Mouse (Mus musculus): ENCODE measurements around the gene Vax2.

Vax2 gene

DNA sequence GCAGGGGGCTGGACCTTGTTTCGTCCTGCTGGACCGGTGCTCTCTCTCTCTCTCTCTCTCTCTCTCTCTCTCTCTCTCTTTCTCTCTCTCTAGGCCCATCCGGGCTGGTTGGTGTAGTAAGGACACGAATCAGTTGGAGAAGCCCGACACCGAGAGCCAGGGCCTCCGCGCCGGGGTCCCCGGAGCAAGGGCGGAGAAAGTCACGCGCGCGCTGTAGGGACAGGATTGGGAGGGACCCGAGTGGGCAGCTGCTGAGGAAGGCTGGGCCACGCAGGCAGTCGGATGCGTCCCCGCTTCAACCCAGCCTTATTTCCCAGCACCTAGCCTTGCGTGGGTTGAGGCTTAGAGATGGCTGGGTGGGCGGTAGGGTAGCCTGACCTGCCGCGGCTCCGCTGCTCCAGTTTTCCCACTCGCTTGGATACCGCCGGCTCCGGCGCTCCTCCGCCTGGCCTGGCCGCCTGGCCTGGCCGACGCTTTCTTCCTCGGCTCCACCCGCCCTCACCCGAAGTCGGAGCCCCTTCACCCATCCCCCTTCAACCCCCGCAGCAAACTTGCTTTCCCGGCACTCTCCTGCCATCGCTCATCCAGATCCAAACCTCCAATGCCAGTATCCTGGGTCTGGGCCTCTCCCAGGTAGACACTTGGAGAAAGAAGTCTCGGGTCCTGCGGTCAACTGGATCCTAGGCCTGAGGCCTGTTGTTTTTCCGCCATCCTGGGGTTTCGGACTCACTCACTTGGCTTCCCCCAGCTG, 836 bp downstream of the Vax2 start:
- DNase-seq (ENCODE audit: low read depth in 1 of 2, low spot score in 2 of 2) = no peak

DNA sequence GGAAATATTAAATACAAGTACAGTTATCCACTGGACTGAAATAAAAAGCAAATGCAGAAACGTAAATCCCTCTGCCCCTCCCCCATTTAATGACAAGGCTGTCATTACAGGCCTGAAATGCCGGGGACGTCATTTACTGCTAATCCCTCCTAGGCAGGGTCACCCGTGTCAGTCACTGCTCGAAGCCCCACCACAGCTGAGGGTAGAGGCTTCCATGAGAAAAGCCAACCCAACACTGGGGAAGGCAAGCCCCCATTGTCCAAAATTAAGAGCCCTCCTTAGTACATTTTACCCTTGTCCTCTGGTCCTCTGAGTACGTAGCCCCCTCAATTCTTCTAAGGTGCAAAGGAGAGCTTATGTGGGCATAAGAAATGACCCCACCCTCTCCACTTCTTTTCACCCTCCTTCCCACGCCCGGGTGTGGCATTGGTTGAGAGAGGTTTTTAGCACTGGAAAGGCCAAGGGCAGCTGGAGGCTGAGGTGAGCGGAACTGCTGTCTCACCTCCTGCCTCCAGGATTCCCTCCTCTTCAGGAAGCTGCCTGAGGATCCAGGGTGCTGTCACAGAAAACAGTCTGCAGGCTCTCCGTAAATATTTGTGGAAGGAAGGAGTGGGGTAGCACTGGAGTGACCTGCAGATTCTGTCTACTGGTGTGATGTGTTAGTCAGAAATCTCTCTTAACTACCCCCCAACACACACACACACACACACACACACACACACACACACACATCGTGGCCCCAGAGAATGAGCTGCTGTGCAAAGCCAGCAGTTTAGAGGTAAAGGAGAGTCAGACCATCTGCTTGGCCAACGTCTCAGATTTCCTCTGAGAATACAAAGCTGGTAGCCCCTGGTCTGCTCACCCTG, 2.4 kb downstream of the Vax2 start:
- DNase-seq (ENCODE audit: low read depth in 1 of 2, low spot score in 2 of 2) = no peak

DNA sequence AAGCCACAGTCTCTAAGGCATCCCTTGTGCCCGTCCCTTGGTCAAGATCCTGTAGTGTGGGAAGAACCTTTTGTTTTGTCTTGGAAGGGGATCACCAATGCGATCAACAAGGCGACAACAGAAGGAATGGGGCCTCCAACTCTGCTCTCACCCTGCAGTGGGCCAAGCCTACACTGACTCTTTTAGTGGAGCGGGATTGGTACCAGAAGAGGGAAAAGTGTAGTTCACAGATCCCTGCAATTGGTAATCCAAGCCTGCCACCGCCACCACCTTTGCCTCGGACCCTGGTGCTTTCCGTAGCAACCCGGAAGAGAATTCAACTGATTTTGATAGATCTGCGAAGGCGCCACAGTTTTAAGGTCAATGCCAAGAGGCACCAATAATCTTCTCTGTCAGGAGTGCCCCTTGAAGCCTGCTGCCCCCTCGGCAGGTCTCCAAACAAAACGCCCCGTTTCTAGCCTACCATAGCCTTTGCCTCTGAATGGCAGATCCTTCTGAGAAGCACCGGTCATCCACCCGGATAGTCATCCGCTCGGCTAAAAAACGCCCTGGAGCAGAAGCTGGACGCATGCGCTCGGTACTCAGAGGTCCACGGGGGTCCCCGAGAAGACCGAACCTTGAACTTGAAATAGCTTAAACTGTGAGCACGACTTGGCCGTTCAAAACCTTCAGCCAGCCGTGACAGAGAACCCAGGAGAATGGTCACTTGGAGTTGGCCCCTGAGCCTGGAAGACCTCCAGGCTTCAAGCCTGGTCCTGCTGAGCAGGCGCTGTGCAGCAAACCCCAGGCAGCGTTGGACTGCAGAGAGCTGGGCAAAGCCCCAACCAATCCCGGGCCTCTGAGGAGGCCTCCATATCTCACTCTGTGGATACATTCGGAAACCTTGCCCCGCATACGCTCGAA, 3.4 kb downstream of the Vax2 start:
- no peak for DNase-seq (ENCODE audit: low read depth in 1 of 2, low spot score in 2 of 2)

DNA sequence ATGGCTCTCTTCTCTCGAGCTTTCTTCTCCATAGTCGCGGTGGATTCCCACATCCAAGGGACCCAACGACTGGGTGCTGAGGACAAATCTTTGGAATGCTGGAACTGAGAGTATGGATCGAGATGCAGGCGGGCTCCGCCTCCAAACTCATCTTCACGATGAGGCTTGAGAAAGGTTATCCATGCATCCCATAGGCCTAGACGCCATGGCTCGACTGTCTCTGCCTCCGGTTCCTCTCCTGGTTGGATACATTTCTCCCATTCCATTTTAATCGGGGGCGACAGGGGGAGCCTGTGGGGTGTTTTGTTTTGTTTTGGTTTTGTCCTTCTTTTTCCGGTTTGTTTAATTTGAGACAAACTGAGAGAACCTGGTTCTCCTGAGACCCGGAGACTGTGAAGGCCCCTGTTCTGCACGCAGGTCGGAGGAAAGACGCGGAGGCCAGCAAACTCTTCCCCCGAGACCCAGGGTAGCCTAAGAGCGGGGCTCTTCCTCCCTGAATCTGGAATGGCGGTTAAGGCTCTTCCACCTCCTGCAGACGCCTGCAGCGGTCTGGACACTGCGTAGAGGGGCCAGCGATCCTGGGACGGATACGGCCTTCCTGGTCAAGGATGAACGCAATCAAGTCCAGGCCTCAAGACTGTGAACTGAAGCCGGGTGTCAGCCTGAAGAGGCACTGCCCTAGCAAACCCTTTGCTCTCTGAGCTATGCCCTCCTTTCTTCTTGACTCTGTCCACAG, 4.6 kb downstream of the Vax2 start:
- no peak for DNase-seq (ENCODE audit: low read depth in 1 of 2, low spot score in 2 of 2)

DNA sequence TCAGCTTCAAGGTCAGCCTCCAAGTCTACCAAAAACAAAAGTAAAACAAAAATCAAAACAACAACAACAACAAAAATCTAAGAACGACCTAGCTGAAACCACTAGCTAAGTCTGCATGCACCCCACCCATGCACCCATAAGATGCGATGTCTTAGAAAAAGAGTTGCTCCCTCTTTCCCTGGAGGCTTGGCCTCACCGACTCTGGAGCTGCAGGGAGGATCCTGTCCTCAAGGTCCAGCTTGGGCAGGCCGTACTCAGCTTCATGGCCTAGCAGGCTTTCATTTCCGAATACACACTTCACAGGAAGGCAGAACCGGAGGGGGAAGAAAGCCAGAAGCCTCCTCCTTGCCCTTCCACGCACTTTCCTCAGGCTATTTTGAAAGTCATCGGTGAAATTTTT, 6.0 kb downstream of the Vax2 start:
- DNase-seq (ENCODE audit: low read depth in 1 of 2, low spot score in 2 of 2) = no peak

DNA sequence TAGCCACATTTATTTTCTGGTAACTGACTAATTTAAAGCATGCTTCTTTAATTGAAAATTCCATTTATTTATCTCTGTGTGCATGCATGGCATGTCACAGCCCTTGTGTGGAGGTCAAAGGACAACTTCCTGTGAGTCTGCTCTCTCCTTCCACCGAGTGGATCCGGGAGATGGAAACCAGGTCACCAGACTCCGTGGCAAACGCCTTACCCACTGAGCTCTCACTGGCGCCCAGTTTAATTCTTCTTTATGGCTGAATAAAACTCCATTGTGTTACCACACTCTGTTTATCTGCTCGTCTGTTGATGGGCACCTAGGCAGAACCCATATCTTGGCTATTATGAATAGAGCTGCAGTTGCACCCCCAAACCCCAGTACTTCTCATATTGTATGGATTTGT, 11.5 kb downstream of the Vax2 start:
- DNase-seq (ENCODE audit: low read depth in 1 of 2, low spot score in 2 of 2) = no peak

DNA sequence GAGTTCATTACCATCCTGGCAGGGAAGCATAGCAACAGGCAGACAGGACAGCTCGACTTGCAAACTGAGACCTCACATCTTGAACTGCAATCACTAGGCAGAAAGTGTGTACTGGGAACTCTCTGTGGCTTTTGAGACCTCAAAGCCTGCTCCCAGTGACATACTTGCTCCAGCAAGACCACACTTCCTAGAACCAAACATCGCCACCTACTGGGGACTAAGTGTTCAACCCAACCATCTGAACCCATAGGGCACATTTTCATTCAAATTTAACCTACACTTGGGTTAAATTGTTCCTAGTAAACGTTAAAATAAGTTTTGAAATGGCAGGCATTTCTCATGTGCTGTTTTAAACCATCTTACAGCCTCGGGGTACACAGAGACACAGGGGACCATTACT, 16.1 kb downstream of the Vax2 start:
- DNase-seq (ENCODE audit: low read depth in 1 of 2, low spot score in 2 of 2) = no peak

DNA sequence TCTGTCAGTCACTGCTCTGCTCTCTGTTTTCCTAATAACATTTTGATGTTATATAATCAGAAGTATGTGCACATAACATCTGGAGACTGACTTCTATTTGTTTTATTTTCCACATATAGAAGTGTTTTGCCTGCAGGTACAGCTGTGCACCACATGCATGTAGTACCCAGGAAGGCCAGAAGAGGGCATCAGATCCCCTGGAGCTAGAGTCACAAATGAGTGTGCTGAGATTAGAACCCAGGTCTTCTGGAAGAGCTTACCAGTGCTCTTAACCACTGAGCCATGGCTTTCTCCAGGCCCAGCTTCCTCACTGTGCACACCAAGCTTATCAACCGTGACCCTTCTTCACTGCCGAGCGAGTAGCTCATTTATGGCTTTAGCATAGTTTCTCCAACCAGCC, 17.4 kb downstream of the Vax2 start:
- no peak for DNase-seq (ENCODE audit: low read depth in 1 of 2, low spot score in 2 of 2)

DNA sequence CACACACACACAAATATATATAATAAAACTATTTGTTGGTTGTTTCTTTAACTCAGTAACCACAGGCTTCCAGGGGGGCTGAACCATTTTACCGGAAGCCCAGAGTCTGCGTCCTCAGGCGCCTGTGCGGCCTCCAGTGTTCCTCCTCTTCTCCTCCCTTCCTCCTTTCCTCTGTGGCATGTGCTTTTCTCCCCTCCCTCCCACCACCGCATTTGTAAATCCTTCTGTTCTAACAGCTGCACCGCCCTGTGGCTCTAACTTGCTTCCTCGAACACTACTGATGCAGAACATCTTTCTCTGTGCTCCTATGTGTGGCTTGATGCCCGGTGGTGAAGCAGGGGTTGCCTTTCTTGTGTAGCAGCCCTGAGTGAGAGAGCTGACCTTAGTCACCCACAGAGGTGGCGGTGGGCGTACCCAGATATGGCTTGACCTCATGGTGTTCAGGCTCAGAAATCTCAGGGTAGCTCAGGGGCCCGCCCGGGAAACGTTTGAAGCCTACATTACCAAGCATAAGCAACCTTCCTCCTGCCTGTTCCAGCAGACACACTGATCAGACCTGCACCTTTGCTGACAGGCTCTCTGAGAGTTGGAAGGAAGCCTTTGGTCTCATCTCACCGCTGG, 18.4 kb downstream of the Vax2 start:
- no peak for DNase-seq (ENCODE audit: low read depth in 1 of 2, low spot score in 2 of 2)

DNA sequence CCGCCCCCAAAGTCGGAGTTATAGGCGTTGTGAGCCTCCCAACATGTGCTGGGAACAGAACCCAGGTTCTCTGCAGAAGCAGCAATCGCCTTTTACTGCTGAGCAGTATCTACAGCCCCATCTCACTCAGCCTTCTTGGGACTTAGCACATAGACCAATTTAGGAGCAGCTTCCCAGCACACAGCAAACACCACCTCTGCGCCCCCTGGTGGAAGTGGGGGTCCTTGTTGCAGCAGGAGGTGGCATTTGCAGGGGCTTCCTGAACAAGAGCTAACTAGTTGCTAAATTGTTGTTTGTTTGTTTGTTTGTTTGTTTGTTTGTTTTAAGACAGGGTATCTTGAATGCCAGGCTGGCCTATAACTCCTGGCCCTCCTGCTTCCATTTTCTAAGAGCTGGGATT, 20.1 kb downstream of the Vax2 start:
- peak; percentile 22 to 40 for DNase-seq (ENCODE audit: low read depth in 1 of 2, low spot score in 2 of 2)

DNA sequence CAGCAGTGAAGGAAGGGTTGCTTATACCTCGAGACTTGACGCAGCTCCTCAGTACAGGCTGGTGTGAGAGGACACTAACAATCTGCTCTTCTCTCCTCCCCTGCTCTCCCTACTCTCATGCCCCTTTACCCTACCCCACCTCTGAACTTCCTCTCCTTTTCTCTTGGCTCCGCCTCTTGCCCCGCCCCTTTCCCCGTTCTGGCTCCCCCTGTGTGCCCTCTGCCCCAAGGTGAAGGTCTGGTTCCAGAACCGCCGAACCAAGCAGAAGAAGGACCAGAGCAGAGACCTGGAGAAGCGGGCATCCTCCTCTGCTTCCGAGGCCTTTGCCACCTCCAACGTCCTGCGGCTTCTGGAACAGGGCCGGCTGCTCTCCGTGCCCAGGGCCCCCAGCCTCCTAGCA, 26.2 kb downstream of the Vax2 start:
- DNase-seq (ENCODE audit: low read depth in 1 of 2, low spot score in 2 of 2) = no peak

DNA sequence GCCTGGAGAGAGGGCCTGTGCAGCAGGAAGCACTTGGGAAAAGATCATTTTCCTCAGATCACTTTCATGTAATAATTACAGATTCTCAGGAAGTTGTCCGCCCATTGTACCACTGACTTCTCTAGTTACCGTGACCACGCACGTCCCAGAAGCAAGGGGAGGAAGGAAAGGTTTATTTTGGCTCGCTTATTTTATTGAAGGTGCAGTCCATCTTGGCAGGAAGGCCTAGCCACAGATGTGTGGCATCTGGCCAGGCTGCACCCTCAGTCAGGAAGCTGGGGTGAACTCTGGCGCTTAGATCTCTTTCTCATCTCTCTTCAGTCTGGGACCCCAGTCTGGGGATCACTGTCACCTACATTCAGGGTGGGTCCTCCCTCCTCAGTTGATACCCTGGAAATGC, 27.5 kb downstream of the Vax2 start:
- DNase-seq (ENCODE audit: low read depth in 1 of 2, low spot score in 2 of 2) = no peak

DNA sequence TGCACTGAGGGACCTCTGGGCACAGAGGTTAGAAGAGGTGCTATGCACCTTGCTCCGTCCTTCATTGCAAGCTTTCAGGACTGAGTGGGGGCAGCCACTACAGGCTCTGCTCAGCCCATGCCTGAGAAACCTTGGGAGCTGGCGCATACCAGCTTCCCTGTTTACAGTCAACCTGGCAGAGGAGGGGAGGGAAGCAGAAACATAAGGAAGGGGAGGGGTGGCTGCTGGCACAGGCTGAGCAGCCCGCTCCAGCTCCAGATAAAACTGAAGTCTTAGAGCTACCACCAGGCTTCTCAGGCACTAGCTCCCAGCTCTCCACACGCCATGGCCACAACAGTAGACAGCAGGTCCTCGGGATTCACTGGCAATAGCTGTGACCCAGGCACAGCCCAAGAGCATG, 31.7 kb downstream of the Vax2 start, which contains the start of gene Atp6v1b1:
Gene Atp6v1b1 (plus strand): TSS at position 230 of the 400 bp plus-strand sequence.
- DNase-seq (ENCODE audit: low read depth in 1 of 2, low spot score in 2 of 2) = no peak

DNA sequence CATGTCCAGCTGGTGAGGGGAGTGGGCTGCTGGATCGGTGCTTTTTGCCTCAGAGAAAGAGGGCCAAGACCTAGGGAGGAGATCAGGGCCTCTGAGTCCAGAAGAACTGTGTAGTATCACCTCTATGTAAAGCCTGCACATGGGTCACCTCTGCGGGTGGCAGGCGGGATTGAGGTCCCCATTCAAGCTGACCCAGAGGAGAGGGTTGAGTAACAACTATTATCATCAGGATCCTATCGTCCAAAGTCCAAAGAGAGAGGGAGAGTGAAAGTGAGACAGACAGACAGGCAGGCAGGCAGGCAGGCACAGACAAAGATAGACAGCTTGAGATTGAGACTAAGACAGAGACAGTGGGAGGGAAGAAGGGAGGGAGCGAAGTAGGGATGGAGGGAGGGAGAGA, 32.1 kb downstream of the Vax2 start:
- DNase-seq (ENCODE audit: low read depth in 1 of 2, low spot score in 2 of 2) = no peak

DNA sequence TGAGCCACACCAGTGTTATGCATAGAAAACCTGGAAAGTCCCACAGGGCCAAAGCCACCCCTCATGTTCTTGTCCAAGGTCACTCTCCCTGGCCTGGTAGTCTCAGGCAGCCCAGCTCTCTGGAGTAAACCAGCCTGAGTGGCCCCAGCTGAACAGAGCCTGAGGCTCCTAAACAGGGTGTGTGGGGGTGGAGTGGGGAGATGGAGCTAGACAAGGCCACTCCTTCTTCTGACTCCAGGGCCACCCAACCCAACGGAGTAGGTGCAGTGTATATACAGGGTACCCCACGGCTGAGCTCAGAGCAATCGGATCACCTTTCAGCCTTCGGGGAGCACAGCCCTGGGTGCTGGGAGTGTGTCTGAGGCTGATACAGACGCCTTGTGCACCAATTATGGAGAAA, 33.1 kb downstream of the Vax2 start:
- no peak for DNase-seq (ENCODE audit: low read depth in 1 of 2, low spot score in 2 of 2)

DNA sequence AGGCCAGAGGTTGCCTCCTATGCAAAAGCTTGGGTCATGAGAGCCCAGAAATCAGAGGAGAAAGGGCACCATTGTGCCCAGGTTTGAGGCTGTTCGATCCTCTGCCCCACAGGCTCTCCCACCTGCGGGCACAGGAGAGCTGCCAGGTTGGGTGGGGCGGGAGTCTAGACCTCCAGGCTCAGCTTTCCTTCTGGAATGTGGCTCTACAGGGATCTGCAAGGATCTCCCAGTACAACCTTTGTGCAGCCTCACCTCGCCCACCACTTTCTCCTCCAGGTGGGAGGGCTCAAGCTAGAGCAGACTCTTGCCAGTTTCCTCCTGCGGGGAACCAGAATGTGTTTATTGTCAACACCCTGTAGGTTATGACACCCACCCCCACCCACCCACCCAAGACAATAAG, 33.5 kb downstream of the Vax2 start:
- DNase-seq (ENCODE audit: low read depth in 1 of 2, low spot score in 2 of 2) = no peak

DNA sequence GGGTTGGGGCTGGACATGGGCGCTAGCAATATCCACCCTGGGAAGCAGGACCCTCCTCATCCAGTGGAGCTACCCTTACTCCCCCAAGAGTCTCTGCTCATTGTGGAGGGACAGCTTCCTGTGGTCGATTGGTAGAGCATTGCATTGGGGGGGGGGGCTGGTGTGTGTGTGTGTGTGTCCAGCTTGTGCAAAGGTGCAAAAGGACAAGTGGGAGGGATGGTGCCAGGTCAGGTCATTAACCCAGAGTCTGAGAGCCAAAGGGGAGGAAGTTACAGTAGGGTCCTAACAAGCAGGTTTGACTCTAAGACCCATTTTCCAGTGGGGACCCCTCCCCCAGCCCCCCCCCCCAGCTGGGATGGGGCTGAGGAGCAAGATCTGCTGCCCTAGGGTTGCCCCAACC, 34.4 kb downstream of the Vax2 start:
- no peak for DNase-seq (ENCODE audit: low read depth in 1 of 2, low spot score in 2 of 2)

DNA sequence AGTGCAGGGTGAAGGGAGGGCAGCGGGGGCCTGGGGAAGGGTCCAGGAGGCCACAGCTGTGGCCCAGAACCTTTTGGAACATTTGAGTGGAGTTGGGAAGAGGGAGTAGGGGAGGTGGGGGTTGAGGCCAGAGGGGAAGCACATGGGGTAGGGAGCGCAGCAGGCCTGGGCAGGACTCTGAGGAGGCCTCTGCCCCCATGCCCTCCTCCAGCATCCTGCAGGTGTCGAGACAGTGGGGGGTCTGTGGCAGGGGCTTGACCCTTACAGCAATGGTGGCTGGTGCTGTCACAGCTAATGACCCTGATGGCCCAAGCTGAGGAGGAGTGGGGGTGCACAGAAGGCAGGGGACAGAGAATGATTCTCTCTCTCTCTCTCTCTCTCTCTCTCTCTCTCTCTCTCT, 38.2 kb downstream of the Vax2 start:
- DNase-seq (ENCODE audit: low read depth in 1 of 2, low spot score in 2 of 2) = no peak

DNA sequence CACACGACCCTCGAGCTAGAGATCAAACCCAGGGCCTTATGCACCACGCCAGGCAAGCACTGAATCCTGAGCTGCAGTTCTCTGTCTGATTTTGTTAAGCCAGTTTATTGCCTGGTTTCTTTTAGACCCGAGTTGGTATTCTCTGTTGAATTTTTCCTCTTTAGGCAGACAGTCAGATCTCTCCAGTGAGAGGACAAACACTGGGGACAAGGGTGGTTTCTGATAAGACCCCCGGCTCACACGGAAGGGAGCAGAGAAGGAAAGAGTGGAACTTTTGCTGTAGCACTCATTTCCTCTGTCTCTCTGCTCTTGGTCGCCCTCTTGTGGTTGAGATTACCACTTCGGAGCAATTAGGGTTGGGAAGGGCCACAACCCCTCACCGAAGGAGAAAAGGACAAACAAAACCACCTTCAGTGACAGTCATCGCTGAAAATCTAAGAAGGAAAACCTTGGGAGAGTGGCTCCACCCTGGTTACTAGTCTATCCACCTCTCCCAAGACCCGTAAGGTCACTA, 39.2 kb downstream of the Vax2 start:
- peak in 1 of 2 experiments; percentile 34 for DNase-seq (ENCODE audit: low read depth in 1 of 2, low spot score in 2 of 2)

DNA sequence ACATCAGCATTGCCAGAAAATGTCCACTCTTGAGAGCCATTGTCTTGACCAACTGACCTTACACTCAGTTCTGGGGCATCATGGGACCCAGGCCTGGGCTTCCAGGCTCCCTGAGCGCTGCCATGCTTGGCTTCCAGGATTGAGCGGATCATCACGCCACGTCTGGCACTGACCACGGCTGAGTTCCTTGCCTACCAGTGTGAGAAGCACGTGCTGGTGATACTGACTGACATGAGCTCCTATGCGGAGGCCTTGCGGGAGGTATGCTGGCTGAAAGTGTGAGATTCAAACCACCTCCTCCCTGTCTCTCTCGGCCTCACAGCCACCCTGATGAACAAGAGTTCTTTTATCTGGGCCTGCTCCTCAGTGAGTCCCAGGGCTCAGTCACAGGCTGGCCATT, 45.0 kb downstream of the Vax2 start:
- DNase-seq (ENCODE audit: low read depth in 1 of 2, low spot score in 2 of 2) = no peak

Data from monocyte, adult 2 months (primary cell).